Mouse (Mus musculus) gastrocnemius, postnatal 36 days (tissue): Measurements from ENCODE around the gene Nsun7. TPM values are rescaled to one million over a fixed set of nuclear protein-coding genes. Genes with fewer than 3 reads are reported as not detected.

ENCODE experiments used
- DNase-seq, 2 experiments: peaks; one replicate each; pipeline ENCODE4 v3.0.0; 2022
- intact Hi-C: fragments of 180-260 bp; cut with DNase I; formaldehyde crosslinking; loops from one replicate; pipeline ENCODE4 v1.15.1; 2025
- total RNA-seq, 2 experiments: library from RNA; stranded (reverse); gene quantifications; 2 replicates each; pipeline ENCODE4 v1.2.3; 2021

The Nsun7 gene
- total RNA-seq, 2 experiments from 2014 or later = not detected

- intact Hi-C loops = loop anchor here (10.0 kb wide), 1 partner anchor 344 kb away; the partner anchor contains the start of gene Apbb2
These were observed 11.4 kb downstream of the Nsun7 start for GRCm38 (mm10) chr5:66271141-66271540.

GRCm38 (mm10) chr5:66274417-66274816 lies 14.7 kb downstream of the Nsun7 start:
- intact Hi-C loops = loop anchor here (10.0 kb wide), 1 partner anchor 340 kb away; the partner anchor contains the start of gene Apbb2
- DNase-seq = no peak

More at GRCm38 (mm10) chr5:66271141-66271540, 11.4 kb downstream of the Nsun7 start:
- DNase-seq = no peak

- DNase-seq = no peak
- intact Hi-C loops = loop anchor here (10.0 kb wide), 1 partner anchor 335 kb away; the partner anchor contains the start of gene Apbb2
These were observed 20.0 kb downstream of the Nsun7 start for GRCm38 (mm10) chr5:66279650-66280049.

- intact Hi-C loops = no loop called here
- no peak for DNase-seq
These were observed 21.0 kb downstream of the Nsun7 start for GRCm38 (mm10) chr5:66280742-66281141.

- no peak for DNase-seq
- intact Hi-C loops = no loop called here
These were observed 34.5 kb downstream of the Nsun7 start for GRCm38 (mm10) chr5:66294106-66294625.

GRCm38 (mm10) chr5:66294952-66295351 lies 35.3 kb downstream of the Nsun7 start:
- DNase-seq = no peak
- intact Hi-C loops = no loop called here

- intact Hi-C loops = no loop called here
- DNase-seq = no peak
These were observed 36.4 kb downstream of the Nsun7 start for GRCm38 (mm10) chr5:66296116-66296515.

- no peak for DNase-seq
- intact Hi-C loops = no loop called here
These were observed 39.2 kb downstream of the Nsun7 start for GRCm38 (mm10) chr5:66298856-66299255.

GRCm38 (mm10) chr5:66300576-66300975 lies 40.9 kb downstream of the Nsun7 start:
- intact Hi-C loops = no loop called here
- DNase-seq = no peak

- no peak for DNase-seq
- intact Hi-C loops = no loop called here
These were observed 42.6 kb downstream of the Nsun7 start for GRCm38 (mm10) chr5:66302085-66302815.

GRCm38 (mm10) chr5:66302873-66303272 lies 43.2 kb downstream of the Nsun7 start:
- DNase-seq = no peak
- intact Hi-C loops = no loop called here

GRCm38 (mm10) chr5:66304300-66305067 lies 44.8 kb downstream of the Nsun7 start:
- intact Hi-C loops = no loop called here
- no peak for DNase-seq

- intact Hi-C loops = no loop called here
- DNase-seq = no peak
These were observed 45.8 kb downstream of the Nsun7 start for GRCm38 (mm10) chr5:66305511-66305910.

GRCm38 (mm10) chr5:66310328-66310727 lies 50.6 kb downstream of the Nsun7 start:
- no peak for DNase-seq
- intact Hi-C loops = no loop called here

GRCm38 (mm10) chr5:66310806-66311205 lies 51.1 kb downstream of the Nsun7 start:
- intact Hi-C loops = no loop called here
- no peak for DNase-seq

- intact Hi-C loops = no loop called here
- no peak for DNase-seq
These were observed 56.1 kb downstream of the Nsun7 start for GRCm38 (mm10) chr5:66315791-66316190.

- no peak for DNase-seq
- intact Hi-C loops = no loop called here
These were observed 59.6 kb downstream of the Nsun7 start for GRCm38 (mm10) chr5:66319341-66319740.

GRCm38 (mm10) chr5:66319827-66320404 lies 60.2 kb downstream of the Nsun7 start:
- no peak for DNase-seq
- intact Hi-C loops = no loop called here

- DNase-seq = no peak
- intact Hi-C loops = no loop called here
These were observed 63.4 kb downstream of the Nsun7 start for GRCm38 (mm10) chr5:66323131-66323530.

GRCm38 (mm10) chr5:66323603-66324002 lies 63.9 kb downstream of the Nsun7 start:
- intact Hi-C loops = no loop called here
- peak in 1 of 2 experiments; percentile 21 for DNase-seq

GRCm38 (mm10) chr5:66326395-66326794 lies 66.7 kb downstream of the Nsun7 start:
- intact Hi-C loops = no loop called here
- no peak for DNase-seq
